Mouse (Mus musculus): ENCODE measurements around the gene Ganc. TPM values are rescaled to one million over a fixed set of nuclear protein-coding genes. Genes with fewer than 3 reads are reported as not detected.

Ganc gene
- total and polyA plus RNA-seq, 3 experiments = 0.95 to 19.2 (median 17.2) TPM

DNA sequence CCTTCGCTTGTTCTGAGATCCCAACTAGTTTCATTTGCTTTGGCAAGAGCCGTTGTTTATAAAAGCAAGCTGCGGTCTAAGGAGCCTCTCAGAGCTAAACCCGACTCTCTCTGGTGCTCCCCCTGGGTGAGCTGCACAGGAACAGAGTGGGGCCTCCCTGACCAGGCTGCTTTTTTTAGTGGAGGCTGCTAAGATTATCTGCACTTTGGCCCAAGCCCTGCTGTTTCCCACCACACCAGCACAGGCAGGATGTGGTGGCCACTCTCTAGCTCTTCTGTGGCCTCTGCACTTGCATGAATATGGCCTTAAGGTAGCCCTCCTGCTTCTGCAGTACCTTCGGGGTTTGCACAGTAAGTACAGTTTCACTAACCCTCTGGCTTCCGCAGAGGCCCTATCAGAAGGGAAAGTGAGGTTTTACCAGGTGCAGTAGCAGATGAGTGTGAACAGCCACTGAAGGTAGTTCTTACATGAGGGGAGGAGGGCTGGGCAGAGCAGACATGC, 96.3 kb downstream of the Ganc start:
- no peak overlapping the region for H3K4me3 ChIP-seq (ENCODE audit: low read depth, low read length)
- H3K36me3 ChIP-seq (replicated peaks) = peaks cover 17% of the 10 kb centered on the region
- ATAC-seq (ENCODE audit: extremely low read depth, insufficient number of reproducible peaks, low FRiP score, poor library complexity, severe bottlenecking) (no peak), DNase-seq (ENCODE audit: low spot score) (no peak)
- peaks cover 52% of the 10 kb centered on the region for H3K27me3 ChIP-seq (ENCODE audit: insufficient read depth, low read length)
- TF ChIP-seq GATA2 (IDR thresholded peaks at IDR 0.05; ENCODE audit: borderline replicate concordance, low read depth, low read length) (no peak), POLR2AphosphoS5 (IDR thresholded peaks at IDR 0.05; ENCODE audit: insufficient replicate concordance, low read depth, low read length) (no peak), GATA1 (IDR thresholded peaks at IDR 0.05; ENCODE audit: borderline replicate concordance, low read length) (no peak)
- peaks cover 16% of the 10 kb centered on the region for H3K4me1 ChIP-seq (ENCODE audit: insufficient read depth, low read depth, low read length)
- no peaks in the 10 kb centered on the region for H3K9me3 ChIP-seq (replicated peaks)

DNA sequence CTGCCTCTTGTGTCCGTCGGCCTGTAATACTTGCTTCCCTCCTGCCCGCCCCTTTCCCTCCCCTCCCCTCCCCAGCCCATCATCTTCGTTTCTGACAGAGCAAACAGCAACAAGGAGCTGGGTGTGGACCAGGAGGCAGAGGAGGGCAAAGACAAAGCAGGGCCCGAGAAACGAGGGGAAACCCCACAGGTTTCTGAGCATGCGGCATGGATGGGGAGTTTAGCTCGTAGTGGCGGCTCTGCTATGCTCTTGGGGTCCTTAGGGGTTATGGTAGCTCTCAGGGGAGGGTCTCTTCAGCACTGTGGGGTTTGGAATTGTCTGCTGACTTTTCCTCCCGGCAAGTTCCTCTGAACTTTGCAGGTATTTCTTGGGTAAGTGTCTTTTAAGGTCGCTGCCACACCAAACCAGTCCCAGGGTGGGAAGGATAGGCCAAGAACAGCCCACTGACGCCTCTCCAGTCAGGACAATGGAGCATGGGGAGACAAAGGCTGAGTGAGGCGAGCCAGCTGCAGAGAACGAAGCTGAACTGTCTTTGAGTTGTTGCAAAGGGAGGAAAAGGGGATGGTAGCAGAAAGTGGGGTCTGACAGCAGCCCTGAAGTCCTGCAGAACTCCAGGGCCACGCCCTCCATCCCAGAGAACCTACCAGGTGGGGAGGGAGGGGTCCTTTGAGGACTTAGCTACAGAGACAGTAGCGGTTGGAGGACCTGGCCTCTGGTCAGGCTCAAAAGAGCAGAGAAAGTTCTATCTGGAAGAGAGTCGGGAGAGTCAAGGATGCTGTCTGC, 97.6 kb downstream of the Ganc start:
- TF ChIP-seq GATA1 (IDR thresholded peaks at IDR 0.05; ENCODE audit: borderline replicate concordance, low read length) (no peak), GATA2 (IDR thresholded peaks at IDR 0.05; ENCODE audit: borderline replicate concordance, low read depth, low read length) (no peak)
- Histone ChIP-seq H3K9me3 (replicated peaks) (no peaks in the 10 kb centered on the region), H3K36me3 (replicated peaks) (peaks cover 29% of the 10 kb centered on the region), H3K4me3 (ENCODE audit: low read depth, low read length) (no peak overlapping the region), H3K4me1 (ENCODE audit: insufficient read depth, low read depth, low read length) (peaks cover 16% of the 10 kb centered on the region), H3K27me3 (ENCODE audit: insufficient read depth, low read length) (peaks cover 40% of the 10 kb centered on the region)
- DNase-seq (ENCODE audit: low spot score) (no peak), ATAC-seq (ENCODE audit: extremely low read depth, insufficient number of reproducible peaks, low FRiP score, poor library complexity, severe bottlenecking) (no peak)

DNA sequence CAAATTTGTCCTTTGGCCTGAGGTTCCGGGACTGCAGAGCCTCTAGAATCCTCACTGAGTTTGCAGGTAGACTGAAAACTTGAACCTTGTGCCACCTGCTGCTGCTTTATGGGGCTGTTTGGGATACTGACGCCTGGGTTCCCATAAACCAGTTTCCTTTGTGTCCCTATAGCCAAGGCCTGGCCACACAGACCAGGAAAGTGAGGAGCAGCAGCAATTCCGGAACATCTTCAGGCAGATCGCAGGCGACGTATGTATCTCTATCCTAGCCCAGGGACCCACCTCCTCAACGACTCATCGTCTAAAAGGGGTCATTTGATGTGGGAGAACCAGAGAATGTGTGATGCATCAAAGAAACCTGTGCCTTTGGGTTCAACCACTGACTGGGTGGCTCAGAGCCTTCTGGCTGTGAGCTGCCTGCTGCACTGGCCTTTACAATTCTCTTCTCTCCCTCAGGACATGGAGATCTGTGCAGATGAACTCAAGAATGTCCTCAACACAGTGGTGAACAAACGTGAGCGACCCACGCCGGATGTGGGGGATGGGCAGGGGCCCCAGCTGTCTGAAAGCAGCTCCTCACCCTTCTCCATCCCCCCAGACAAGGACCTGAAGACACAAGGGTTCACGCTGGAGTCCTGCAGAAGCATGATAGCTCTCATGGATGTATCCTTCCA, 98.4 kb downstream of the Ganc start:
- Histone ChIP-seq H3K27me3 (ENCODE audit: insufficient read depth, low read length) (peaks cover 34% of the 10 kb centered on the region), H3K9me3 (replicated peaks) (no peaks in the 10 kb centered on the region), H3K4me1 (ENCODE audit: insufficient read depth, low read depth, low read length) (peaks cover 16% of the 10 kb centered on the region), H3K4me3 (ENCODE audit: low read depth, low read length) (no peak overlapping the region), H3K36me3 (replicated peaks) (peaks cover 32% of the 10 kb centered on the region)
- DNase-seq (ENCODE audit: low spot score) = no peak
- no peak for TF ChIP-seq POLR2AphosphoS5 (IDR thresholded peaks at IDR 0.05; ENCODE audit: insufficient replicate concordance, low read depth, low read length)
- TF ChIP-seq CTCF (IDR thresholded peaks at IDR 0.05; ENCODE audit: low read depth, low read length) = no peak
- no peak for TF ChIP-seq GATA1 (IDR thresholded peaks at IDR 0.05; ENCODE audit: borderline replicate concordance, low read length)
- no peak for TF ChIP-seq TAL1 (conservative IDR thresholded peaks at IDR 0.05; ENCODE audit: low read depth, low read length)
- no peak for TF ChIP-seq GATA2 (IDR thresholded peaks at IDR 0.05; ENCODE audit: borderline replicate concordance, low read depth, low read length)
- ATAC-seq (ENCODE audit: extremely low read depth, insufficient number of reproducible peaks, low FRiP score, poor library complexity, severe bottlenecking) = no peak

DNA sequence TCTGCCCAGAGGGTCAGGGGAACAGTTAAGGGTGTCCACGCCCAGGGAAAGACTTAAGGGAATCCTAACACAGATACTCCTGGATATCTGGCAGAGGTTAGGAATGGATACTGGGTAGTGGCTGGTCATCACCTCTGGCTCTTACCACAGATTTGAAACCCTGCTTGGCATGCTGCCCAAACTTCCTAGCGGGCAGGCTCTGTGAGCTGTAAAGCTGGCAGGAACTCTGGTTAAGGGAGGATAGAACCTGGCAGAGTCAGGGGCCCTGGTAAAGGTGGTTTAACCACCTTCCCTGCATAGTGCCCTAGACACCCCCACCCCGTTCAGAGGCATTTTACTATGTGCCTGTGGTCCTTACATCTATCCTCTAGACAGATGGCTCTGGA, 98.9 kb downstream of the Ganc start:
- H3K4me3 ChIP-seq (ENCODE audit: low read depth, low read length) = no peak overlapping the region
- H3K27me3 ChIP-seq (ENCODE audit: insufficient read depth, low read length) = peaks cover 29% of the 10 kb centered on the region
- DNase-seq (ENCODE audit: low spot score) = no peak
- no peak for ATAC-seq (ENCODE audit: extremely low read depth, insufficient number of reproducible peaks, low FRiP score, poor library complexity, severe bottlenecking)
- peaks cover 16% of the 10 kb centered on the region for H3K4me1 ChIP-seq (ENCODE audit: insufficient read depth, low read depth, low read length)
- TF ChIP-seq POLR2AphosphoS5 (IDR thresholded peaks at IDR 0.05; ENCODE audit: insufficient replicate concordance, low read depth, low read length) = no peak
- TF ChIP-seq GATA2 (IDR thresholded peaks at IDR 0.05; ENCODE audit: borderline replicate concordance, low read depth, low read length) = no peak
- TF ChIP-seq TAL1 (conservative IDR thresholded peaks at IDR 0.05; ENCODE audit: low read depth, low read length) = no peak
- TF ChIP-seq CTCF (IDR thresholded peaks at IDR 0.05; ENCODE audit: low read depth, low read length) = no peak
- TF ChIP-seq GATA1 (IDR thresholded peaks at IDR 0.05; ENCODE audit: borderline replicate concordance, low read length) = no peak
- peaks cover 32% of the 10 kb centered on the region for H3K36me3 ChIP-seq (replicated peaks)
- no peaks in the 10 kb centered on the region for H3K9me3 ChIP-seq (replicated peaks)

DNA sequence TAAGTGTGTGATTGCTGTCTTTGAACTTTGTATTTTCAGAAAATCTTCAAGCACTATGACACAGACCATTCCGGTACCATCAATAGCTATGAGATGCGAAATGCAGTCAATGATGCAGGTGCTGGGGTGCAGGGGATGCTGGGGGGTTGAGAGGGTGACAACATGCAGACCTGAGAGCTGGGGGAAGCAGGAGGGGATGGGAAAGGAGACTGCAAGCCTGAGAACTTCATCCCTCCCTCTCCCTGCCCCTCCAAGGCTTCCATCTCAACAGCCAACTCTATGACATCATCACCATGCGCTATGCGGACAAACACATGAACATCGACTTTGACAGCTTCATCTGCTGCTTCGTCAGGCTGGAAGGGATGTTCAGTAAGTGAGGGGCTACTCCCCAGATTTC, 99.4 kb downstream of the Ganc start:
- Histone ChIP-seq H3K4me1 (ENCODE audit: insufficient read depth, low read depth, low read length) (peaks cover 16% of the 10 kb centered on the region), H3K36me3 (replicated peaks) (peaks cover 35% of the 10 kb centered on the region)

DNA sequence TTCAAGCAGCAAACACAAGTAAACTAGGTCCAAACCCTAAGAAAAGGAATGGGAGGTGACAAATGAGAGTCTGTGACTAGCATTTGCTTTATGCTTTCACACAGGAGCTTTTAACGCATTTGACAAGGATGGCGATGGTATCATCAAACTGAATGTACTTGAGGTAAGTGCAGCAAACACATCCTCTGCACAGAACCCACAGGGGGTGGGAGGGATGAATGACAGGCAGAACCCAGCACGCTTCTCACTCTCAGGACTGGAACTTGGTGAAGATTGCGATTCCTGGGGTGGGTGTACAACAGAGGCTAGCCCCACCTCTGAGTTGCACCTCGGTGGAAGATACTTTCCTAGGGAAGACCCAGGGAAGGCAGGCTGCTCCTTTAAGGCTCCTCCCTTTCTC, 100.3 kb downstream of the Ganc start:
- Histone ChIP-seq H3K36me3 (replicated peaks) (peaks cover 43% of the 10 kb centered on the region), H3K4me1 (ENCODE audit: insufficient read depth, low read depth, low read length) (peaks cover 16% of the 10 kb centered on the region), H3K9me3 (replicated peaks) (no peaks in the 10 kb centered on the region), H3K27me3 (ENCODE audit: insufficient read depth, low read length) (peaks cover 28% of the 10 kb centered on the region), H3K4me3 (ENCODE audit: low read depth, low read length) (no peak overlapping the region)
- TF ChIP-seq POLR2AphosphoS5 (IDR thresholded peaks at IDR 0.05; ENCODE audit: insufficient replicate concordance, low read depth, low read length) (no peak), TAL1 (conservative IDR thresholded peaks at IDR 0.05; ENCODE audit: low read depth, low read length) (no peak), GATA2 (IDR thresholded peaks at IDR 0.05; ENCODE audit: borderline replicate concordance, low read depth, low read length) (no peak), CTCF (IDR thresholded peaks at IDR 0.05; ENCODE audit: low read depth, low read length) (no peak), GATA1 (IDR thresholded peaks at IDR 0.05; ENCODE audit: borderline replicate concordance, low read length) (no peak)
- DNase-seq (ENCODE audit: low spot score) (no peak), ATAC-seq (ENCODE audit: extremely low read depth, insufficient number of reproducible peaks, low FRiP score, poor library complexity, severe bottlenecking) (no peak)

More for the DNA sequence above, 99.4 kb downstream of the Ganc start:
- peaks cover 28% of the 10 kb centered on the region for H3K27me3 ChIP-seq (ENCODE audit: insufficient read depth, low read length)
- no peak for ATAC-seq (ENCODE audit: extremely low read depth, insufficient number of reproducible peaks, low FRiP score, poor library complexity, severe bottlenecking)
- no peak for DNase-seq (ENCODE audit: low spot score)
- TF ChIP-seq CTCF (IDR thresholded peaks at IDR 0.05; ENCODE audit: low read depth, low read length) = no peak
- TF ChIP-seq GATA1 (IDR thresholded peaks at IDR 0.05; ENCODE audit: borderline replicate concordance, low read length) = no peak
- TF ChIP-seq GATA2 (IDR thresholded peaks at IDR 0.05; ENCODE audit: borderline replicate concordance, low read depth, low read length) = no peak
- no peak for TF ChIP-seq POLR2AphosphoS5 (IDR thresholded peaks at IDR 0.05; ENCODE audit: insufficient replicate concordance, low read depth, low read length)
- TF ChIP-seq TAL1 (conservative IDR thresholded peaks at IDR 0.05; ENCODE audit: low read depth, low read length) = no peak
- no peaks in the 10 kb centered on the region for H3K9me3 ChIP-seq (replicated peaks)
- no peak overlapping the region for H3K4me3 ChIP-seq (ENCODE audit: low read depth, low read length)

Other genes with a start within 250 kb of the Ganc start
- 10.8 TPM in 2 replicates for gene Ehd4, start 249.3 kb upstream of the Ganc start, total RNA-seq (2014; fragmentation: Nextera tagmentation)
- gene Ehd4, start 249.3 kb upstream of the Ganc start, total RNA-seq (2017) = 11.0 TPM in 2 replicates
- 30.3 and 36.1 TPM in 2 replicates for gene Ehd4, start 249.3 kb upstream of the Ganc start, polyA plus RNA-seq (2012)
- not detected in 2 replicates for gene Pla2g4e, start 158.6 kb upstream of the Ganc start, total RNA-seq (2014; fragmentation: Nextera tagmentation)
- gene Pla2g4e, start 158.6 kb upstream of the Ganc start, total RNA-seq (2017) = 0.05 TPM in 1 of 2 replicates, not detected in the other
- not detected in 2 replicates for gene Pla2g4e, start 158.6 kb upstream of the Ganc start, polyA plus RNA-seq (2012)
- not detected in 2 replicates for gene Pla2g4d, start 114.7 kb upstream of the Ganc start, total RNA-seq (2014; fragmentation: Nextera tagmentation)
- gene Pla2g4d, start 114.7 kb upstream of the Ganc start, total RNA-seq (2017) = 0.06 and 0.11 TPM in 2 replicates
- not detected in 2 replicates for gene Pla2g4d, start 114.7 kb upstream of the Ganc start, polyA plus RNA-seq (2012)
- not detected in 2 replicates for gene Pla2g4f, start 89.7 kb upstream of the Ganc start, total RNA-seq (2014; fragmentation: Nextera tagmentation)
- 0.05 TPM in 1 of 2 replicates, not detected in the other for gene Pla2g4f, start 89.7 kb upstream of the Ganc start, total RNA-seq (2017)
- 0.03 TPM in 1 of 2 replicates, not detected in the other for gene Pla2g4f, start 89.7 kb upstream of the Ganc start, polyA plus RNA-seq (2012)
- 22.1 and 38.8 TPM in 2 replicates for gene Vps39, start 50.8 kb upstream of the Ganc start, total RNA-seq (2014; fragmentation: Nextera tagmentation)
- gene Vps39, start 50.8 kb upstream of the Ganc start, total RNA-seq (2017) = 26.4 and 29.7 TPM in 2 replicates
- gene Vps39, start 50.8 kb upstream of the Ganc start, polyA plus RNA-seq (2012) = 15.1 and 18.6 TPM in 2 replicates
- 19.6 and 22.6 TPM in 2 replicates for gene Tmem87a, start 217 bp downstream of the Ganc start, total RNA-seq (2014; fragmentation: Nextera tagmentation)
- gene Tmem87a, start 217 bp downstream of the Ganc start, total RNA-seq (2017) = 36.8 and 44.1 TPM in 2 replicates
- 0.76 and 0.88 TPM in 2 replicates for gene Tmem87a, start 217 bp downstream of the Ganc start, polyA plus RNA-seq (2012)
- not detected in 2 replicates for gene Capn3, start 52.1 kb downstream of the Ganc start, total RNA-seq (2014; fragmentation: Nextera tagmentation)
- 0.05 and 0.06 TPM in 2 replicates for gene Capn3, start 52.1 kb downstream of the Ganc start, total RNA-seq (2017)
- not detected in 2 replicates for gene Capn3, start 52.1 kb downstream of the Ganc start, polyA plus RNA-seq (2012)
- 301 and 315 TPM in 2 replicates for gene Zfp106, start 159.9 kb downstream of the Ganc start, total RNA-seq (2014; fragmentation: Nextera tagmentation)
- gene Zfp106, start 159.9 kb downstream of the Ganc start, total RNA-seq (2017) = 98.6 and 104 TPM in 2 replicates
- gene Zfp106, start 159.9 kb downstream of the Ganc start, polyA plus RNA-seq (2012) = 83.9 and 104 TPM in 2 replicates
- 242 and 301 TPM in 2 replicates for gene Snap23, start 163.8 kb downstream of the Ganc start, total RNA-seq (2014; fragmentation: Nextera tagmentation)
- 253 and 328 TPM in 2 replicates for gene Snap23, start 163.8 kb downstream of the Ganc start, total RNA-seq (2017)
- 20.5 and 21.7 TPM in 2 replicates for gene Snap23, start 163.8 kb downstream of the Ganc start, polyA plus RNA-seq (2012)
- 30.5 and 41.2 TPM in 2 replicates for gene Haus2, start 205.5 kb downstream of the Ganc start, total RNA-seq (2014; fragmentation: Nextera tagmentation)
- 13.1 and 14.6 TPM in 2 replicates for gene Haus2, start 205.5 kb downstream of the Ganc start, total RNA-seq (2017)
- gene Haus2, start 205.5 kb downstream of the Ganc start, polyA plus RNA-seq (2012) = 2.1 and 3.2 TPM in 2 replicates
- gene Lrrc57, start 205.6 kb downstream of the Ganc start, total RNA-seq (2014; fragmentation: Nextera tagmentation) = 35.8 and 52.9 TPM in 2 replicates
- gene Lrrc57, start 205.6 kb downstream of the Ganc start, total RNA-seq (2017) = 27.8 and 29.6 TPM in 2 replicates
- gene Lrrc57, start 205.6 kb downstream of the Ganc start, polyA plus RNA-seq (2012) = 1.5 and 3.0 TPM in 2 replicates
- 9.8 and 12.3 TPM in 2 replicates for gene Stard9, start 225.2 kb downstream of the Ganc start, total RNA-seq (2014; fragmentation: Nextera tagmentation)
- 3.7 and 4.0 TPM in 2 replicates for gene Stard9, start 225.2 kb downstream of the Ganc start, total RNA-seq (2017)
- 0.34 and 0.54 TPM in 2 replicates for gene Stard9, start 225.2 kb downstream of the Ganc start, polyA plus RNA-seq (2012)